Mouse (Mus musculus) kidney, adult 2 months (tissue): ENCODE measurements around the gene Fam193b.

ENCODE experiments used
- CTCF ChIP-seq: fragments of 200-500 bp; conservative IDR thresholded peaks from 2 replicates; pipeline ENCODE4 v1.5.1; 2011; ENCODE audit warnings: low read depth, mild to moderate bottlenecking, control low read depth, low read length, moderate library complexity, mixed read lengths; ENCODE audit not compliant: insufficient read depth, insufficient read length
- POLR2A ChIP-seq: fragments of 200-500 bp; IDR thresholded peaks from one replicate; pipeline ENCODE4 v1.6.1; 2011; ENCODE audit warnings: low read depth, low read length, control low read depth

- TF ChIP-seq POLR2A (no peak), CTCF (no peak)
Observed at GRCm38 (mm10) chr13:55567949-55568348, 3.0 kb downstream of the Fam193b start.
